Mouse (Mus musculus) intestine, postnatal 0 days (tissue): ENCODE measurements around the gene Hoxa6. TPM values are rescaled to one million over a fixed set of nuclear protein-coding genes. Genes with fewer than 3 reads are reported as not detected.

Source experiments
- ATAC-seq: fragments of 200-750 bp; cut with Nextera tagmentation; 2 replicates; pipeline ENCODE4 v1.8.0; 2017; ENCODE audit warnings: mild to moderate bottlenecking, moderate TSS enrichment, moderate library complexity
- H3K27ac ChIP-seq: fragments of 300-500 bp; sonication (generic); 2 replicates; pipeline ENCODE4 v1.5.1; 2014; ENCODE audit warnings: mild to moderate bottlenecking, low read depth, low read length, moderate library complexity
- H3K27me3 ChIP-seq: fragments of 300-500 bp; sonication (generic); replicated peaks from 2 replicates; pipeline ENCODE4 v1.6.1; 2014; ENCODE audit warnings: low read length, mixed read lengths; ENCODE audit not compliant: control insufficient read depth, insufficient read depth
- H3K36me3 ChIP-seq: fragments of 300-500 bp; sonication (generic); 2 replicates; pipeline ENCODE4 v1.6.1; 2014; ENCODE audit warnings: mild to moderate bottlenecking, moderate library complexity; ENCODE audit not compliant: control insufficient read depth, insufficient read depth
- H3K4me1 ChIP-seq: fragments of 300-500 bp; sonication (generic); replicated peaks from 2 replicates; pipeline ENCODE4 v1.6.1; 2014; ENCODE audit warnings: antibody characterized with exemption, low read length, mixed read lengths; ENCODE audit not compliant: control insufficient read depth, insufficient read depth
- H3K4me2 ChIP-seq: fragments of 300-500 bp; sonication (generic); replicated peaks from 2 replicates; pipeline ENCODE4 v1.6.1; 2014; ENCODE audit warnings: low read depth, mild to moderate bottlenecking, moderate library complexity
- H3K4me3 ChIP-seq: fragments of 300-500 bp; sonication (generic); 2 replicates; pipeline ENCODE4 v1.5.1; 2014; ENCODE audit warnings: low read depth, low read length
- H3K9ac ChIP-seq: fragments of 300-500 bp; sonication (generic); 2 replicates; pipeline ENCODE4 v1.6.1; 2014; ENCODE audit warnings: mild to moderate bottlenecking, low read depth, low read length
- H3K9me3 ChIP-seq: fragments of 300-500 bp; sonication (generic); 2 replicates; pipeline ENCODE4 v1.6.1; 2016; ENCODE audit warnings: mixed run types; ENCODE audit not compliant: control insufficient read depth
- CTCF ChIP-seq: sonication (generic); IDR thresholded peaks from 2 replicates; pipeline ENCODE4 v1.5.1; 2016; ENCODE audit warnings: low read depth, mild to moderate bottlenecking, control low read depth, antibody characterized with exemption, moderate library complexity
- WGBS: fragments of 180-500 bp; shearing (Covaris S2); extraction: QIAGEN DNeasy Blood & Tissue Kit; methylation state at CpG from one replicate; pipeline ENCODE4 v1.1.7; 2014; 5-methylcytosine and 5-hydroxymethylcytosine counted together
- polyA plus RNA-seq: library from polyadenylated mRNA; unstranded; fragments of >200 nt; fragmentation: Nextera tagmentation; extraction: Ambion mirVana; gene quantifications from 2 replicates; pipeline ENCODE4 v1.2.1, GENCODE M21; 2015

Gene Hoxa6
- polyA plus RNA-seq, 1 experiment from 2014 or later = 0.76 TPM

- Histone ChIP-seq H3K4me1 (no peaks in the 10 kb centered on the region; the same call in 1 of the 2 replicates), H3K4me2 (peak within 1 kb of the TSS; percentile 92), H3K9me3 (no peaks in the 10 kb centered on the region), H3K27ac (peak within 1 kb of the TSS; percentile 15; the same call in 1 of the 2 replicates), H3K4me3 (peak within 1 kb of the TSS; percentile 57), H3K36me3 (no peaks in the 10 kb centered on the region), H3K9ac (peak within 1 kb of the TSS; percentile 28; the same call in 1 of the 2 replicates), H3K27me3 (peaks cover 95% of the 10 kb centered on the region)
- TF ChIP-seq CTCF = peak; percentile 99
- WGBS = 2% methylated on average over 46 of the region's 46 CpGs
- peak; percentile 40 for ATAC-seq
Observed at GRCm38 (mm10) chr6:52221337-52221992, 12.9 kb upstream of the Hoxa6 start, which contains the start of gene Hoxa7. Hoxa7 (minus strand) TSS chr6:52221854.

GRCm38 (mm10) chr6:52220865-52221310, 12.4 kb upstream of the Hoxa6 start:
- Histone ChIP-seq H3K27me3 (peaks cover 95% of the 10 kb centered on the region), H3K4me2 (peak overlapping the region; percentile 92), H3K36me3 (no peaks in the 10 kb centered on the region), H3K9me3 (no peaks in the 10 kb centered on the region), H3K9ac (peak overlapping the region; percentile 28; the same call in 1 of the 2 replicates), H3K4me3 (peak overlapping the region; percentile 57), H3K27ac (no peak overlapping the region), H3K4me1 (no peaks in the 10 kb centered on the region; the same call in 1 of the 2 replicates)
- ATAC-seq = no peak
- WGBS = 17% methylated on average over 12 of the region's 12 CpGs
- no peak for TF ChIP-seq CTCF

- Histone ChIP-seq H3K36me3 (no peaks in the 10 kb centered on the region), H3K4me1 (no peaks in the 10 kb centered on the region; the same call in 1 of the 2 replicates), H3K9me3 (no peaks in the 10 kb centered on the region), H3K9ac (no peak overlapping the region), H3K27me3 (peaks cover 95% of the 10 kb centered on the region), H3K27ac (no peak overlapping the region), H3K4me2 (peak overlapping the region; percentile 92; the same call in 1 of the 2 replicates), H3K4me3 (no peak overlapping the region)
- no peak for TF ChIP-seq CTCF
- 38% methylated on average over 32 of the region's 32 CpGs for WGBS
- ATAC-seq = no peak
Observed at GRCm38 (mm10) chr6:52220003-52220864, 11.7 kb upstream of the Hoxa6 start.

- no peak for ATAC-seq
- Histone ChIP-seq H3K36me3 (no peaks in the 10 kb centered on the region), H3K9me3 (no peaks in the 10 kb centered on the region), H3K4me3 (no peak overlapping the region), H3K4me1 (no peaks in the 10 kb centered on the region; the same call in 1 of the 2 replicates), H3K27me3 (peaks cover 95% of the 10 kb centered on the region), H3K9ac (no peak overlapping the region), H3K4me2 (no peak overlapping the region; the same call in 1 of the 2 replicates), H3K27ac (no peak overlapping the region)
- TF ChIP-seq CTCF = no peak
- WGBS = 57% methylated on average over 9 of the region's 9 CpGs
Observed at GRCm38 (mm10) chr6:52219234-52219942, 10.9 kb upstream of the Hoxa6 start.

- no peak overlapping the region for H3K9ac ChIP-seq
- no peak for TF ChIP-seq CTCF
- peaks cover 94% of the 10 kb centered on the region for H3K27me3 ChIP-seq
- no peaks in the 10 kb centered on the region; the same call in 1 of the 2 replicates for H3K4me1 ChIP-seq
- H3K36me3 ChIP-seq = no peaks in the 10 kb centered on the region
- H3K4me3 ChIP-seq = 0 out of 2 replicates have a peak overlapping the region, but pooled peaks have one; percentile 38
- no peaks in the 10 kb centered on the region for H3K9me3 ChIP-seq
- WGBS = 28% methylated on average over 14 of the region's 14 CpGs
- H3K27ac ChIP-seq = no peak overlapping the region
- no peak for ATAC-seq
- H3K4me2 ChIP-seq = peak overlapping the region; percentile 4; the same call in 1 of the 2 replicates
Observed at GRCm38 (mm10) chr6:52218643-52219215, 10.2 kb upstream of the Hoxa6 start.
